Mouse (Mus musculus) layer of hippocampus, adult 8-10 months (tissue): ENCODE results near the gene Ltbp2. TPM values are rescaled to one million over a fixed set of nuclear protein-coding genes. Genes with fewer than 3 reads are reported as not detected.

Experiments used
- DNase-seq, 2 experiments: peaks; one replicate each; pipeline ENCODE4 v3.0.0; 2022; ENCODE audit warnings: low spot score in 2 of 2
- total RNA-seq, 4 experiments: library from RNA; stranded (reverse); gene quantifications; 2 replicates each; pipeline ENCODE4 v1.2.4; 2022

Gene Ltbp2
- total RNA-seq, 4 experiments from 2014 or later: 0.20 to 0.33 (median 0.25) TPM; not detected in 1

GRCm38 (mm10) chr12:84840734-84841133 is 35.6 kb downstream of the Ltbp2 start:
- DNase-seq: no peak

- DNase-seq: no peak
Observed at GRCm38 (mm10) chr12:84839965-84840364, 36.4 kb downstream of the Ltbp2 start.

- DNase-seq: no peak
Observed at GRCm38 (mm10) chr12:84835626-84836025, 40.7 kb downstream of the Ltbp2 start.

- no peak for DNase-seq
Observed at GRCm38 (mm10) chr12:84834773-84835172, 41.6 kb downstream of the Ltbp2 start.

- DNase-seq: no peak
Observed at GRCm38 (mm10) chr12:84831648-84832047, 44.7 kb downstream of the Ltbp2 start.

GRCm38 (mm10) chr12:84831141-84831540 is 45.2 kb downstream of the Ltbp2 start:
- DNase-seq: no peak

DNA sequence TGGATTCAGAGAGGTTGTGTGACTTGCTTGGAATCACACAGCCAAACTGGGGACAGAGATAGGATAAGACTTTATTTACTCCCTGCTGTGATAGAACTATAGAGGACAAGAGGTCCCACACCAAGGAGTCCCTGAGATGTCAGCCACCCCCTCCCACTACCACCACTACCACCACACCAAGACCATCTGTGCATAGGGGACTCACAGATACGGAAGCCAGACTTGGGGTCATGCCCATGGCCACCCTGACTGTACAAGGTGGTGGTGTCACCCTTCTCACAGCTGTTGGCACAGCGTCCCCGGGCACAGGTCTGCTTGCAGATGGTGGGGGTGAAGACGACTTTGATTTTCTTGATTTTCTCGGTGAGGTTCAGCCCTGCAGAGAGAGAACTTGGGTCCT is 45.9 kb downstream of the Ltbp2 start:
- DNase-seq: no peak

DNA sequence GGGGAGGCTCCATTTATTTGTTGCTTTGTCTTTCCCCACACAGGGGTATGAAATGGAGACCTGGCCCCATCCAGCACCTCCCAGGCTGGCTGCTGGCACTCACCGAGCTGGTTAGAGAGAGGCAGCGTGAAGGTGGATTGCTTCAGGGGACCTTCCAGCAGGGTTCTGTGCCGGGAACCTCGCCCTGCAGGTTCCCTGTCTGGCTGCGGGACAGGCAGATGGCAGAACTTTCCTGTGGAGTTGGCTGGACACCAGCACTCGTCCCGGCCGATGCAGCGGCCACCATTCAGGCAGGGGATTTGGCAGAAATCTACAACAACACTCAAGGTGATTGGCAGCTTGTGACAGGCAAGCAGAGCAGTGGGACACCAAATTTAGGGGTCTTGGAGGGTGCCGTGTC is 46.4 kb downstream of the Ltbp2 start:
- no peak for DNase-seq

DNA sequence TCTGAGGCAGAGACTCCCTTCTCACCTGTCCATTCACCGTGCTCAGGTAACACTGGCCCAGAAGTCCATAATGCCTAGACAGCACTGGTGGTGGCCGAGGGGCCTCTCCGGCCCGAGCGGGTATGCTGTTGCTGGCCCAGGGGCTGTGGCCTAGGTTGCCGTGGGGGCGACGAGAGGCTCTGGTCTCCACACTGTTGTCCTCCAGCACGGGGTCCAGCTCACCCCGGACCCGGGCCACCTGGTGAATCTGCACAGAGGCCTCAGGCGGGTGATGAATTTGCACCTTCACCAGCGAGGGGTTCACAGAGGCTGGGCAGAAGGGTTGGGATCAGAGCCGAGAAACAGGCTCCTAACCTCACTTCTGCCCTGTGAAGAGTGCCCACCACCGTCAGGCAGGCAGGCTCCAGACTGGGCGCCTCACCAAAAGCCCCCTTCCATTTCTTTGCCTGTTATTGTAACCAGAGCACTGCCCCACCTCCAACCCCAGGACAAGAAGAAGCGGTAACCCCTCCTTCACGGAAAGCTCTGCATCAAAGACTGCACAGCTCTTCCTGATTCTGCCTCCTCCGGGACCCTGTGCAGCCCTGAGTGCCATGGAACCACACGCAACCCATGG is 47.1 kb downstream of the Ltbp2 start:
- no peak for DNase-seq

DNA sequence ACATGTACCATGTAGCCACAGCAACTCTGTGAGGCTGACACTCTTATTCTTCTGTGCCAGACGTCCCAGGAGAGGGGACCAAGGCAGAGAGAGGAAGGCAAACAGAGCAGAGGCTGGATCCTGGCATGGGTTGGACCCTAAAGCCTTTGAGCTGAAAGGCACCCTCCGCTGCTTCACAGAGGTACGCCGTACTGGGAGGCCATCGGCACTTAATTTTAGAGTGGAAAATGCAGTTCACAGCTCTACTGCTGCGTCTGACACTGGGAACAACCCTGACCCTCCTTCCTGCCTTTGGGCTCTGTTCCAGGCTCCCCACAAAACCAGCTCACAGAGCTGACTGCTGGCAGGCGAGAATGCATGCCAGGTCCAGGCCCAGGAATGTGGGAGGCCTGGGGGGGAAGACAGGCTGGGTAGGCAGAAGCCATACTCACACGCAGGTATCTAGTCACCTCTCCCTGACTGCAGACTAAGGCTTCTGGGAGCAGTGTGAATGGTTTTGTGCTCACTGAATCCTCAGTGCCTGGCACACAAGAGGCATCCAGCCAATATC is 48.9 kb downstream of the Ltbp2 start:
- DNase-seq: no peak

GRCm38 (mm10) chr12:84824203-84824602 is 52.1 kb downstream of the Ltbp2 start:
- DNase-seq: no peak

- DNase-seq: no peak
Observed at GRCm38 (mm10) chr12:84823601-84824000, 52.7 kb downstream of the Ltbp2 start.

DNA sequence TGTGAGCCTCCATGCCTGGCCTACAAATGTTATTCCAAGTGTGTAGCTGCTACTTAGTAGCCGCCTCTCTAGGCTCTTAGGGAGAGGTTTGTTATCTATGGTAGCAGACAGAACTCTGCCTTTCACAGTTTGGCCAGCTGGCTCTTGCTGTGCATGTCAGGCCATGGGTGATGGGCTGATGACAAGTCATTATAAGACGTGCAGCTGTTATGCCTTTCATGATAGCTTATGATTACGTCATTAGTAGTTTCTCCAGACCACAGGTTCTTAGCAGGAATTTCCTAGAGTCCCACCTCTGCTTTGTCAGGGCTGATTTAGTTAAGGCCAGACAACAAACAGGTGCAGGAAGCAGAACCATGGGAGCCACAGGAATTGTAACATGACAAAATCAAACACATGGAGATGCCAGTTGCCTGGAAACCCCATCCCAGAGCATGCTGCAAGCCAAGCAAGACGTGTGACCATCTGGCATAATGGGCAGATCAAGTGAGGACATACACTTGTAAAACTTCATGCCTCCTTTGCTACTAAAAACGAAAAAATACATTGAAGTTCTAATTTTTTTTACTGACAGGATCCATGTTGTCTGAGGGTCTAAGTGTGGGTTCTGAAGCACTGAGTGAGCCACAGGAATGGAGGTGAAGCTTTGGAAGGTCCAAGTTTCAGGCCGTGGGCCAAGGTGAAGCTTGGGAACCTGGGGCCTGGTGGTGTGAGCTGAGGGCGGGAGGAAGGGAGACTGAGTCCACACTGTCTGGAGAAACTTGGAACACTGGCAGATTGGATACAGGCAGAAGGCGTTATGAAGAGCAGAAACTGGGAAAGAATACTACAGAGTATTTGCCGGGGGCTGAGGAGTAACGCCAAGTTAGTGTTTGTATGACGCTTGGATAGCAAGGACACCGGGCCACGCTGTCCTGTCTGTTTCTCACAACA is 56.8 kb downstream of the Ltbp2 start:
- DNase-seq: peak; percentile 57 to 63

GRCm38 (mm10) chr12:84818496-84818895 is 57.8 kb downstream of the Ltbp2 start:
- DNase-seq: no peak

GRCm38 (mm10) chr12:84814663-84815325 is 61.5 kb downstream of the Ltbp2 start:
- no peak for DNase-seq

DNA sequence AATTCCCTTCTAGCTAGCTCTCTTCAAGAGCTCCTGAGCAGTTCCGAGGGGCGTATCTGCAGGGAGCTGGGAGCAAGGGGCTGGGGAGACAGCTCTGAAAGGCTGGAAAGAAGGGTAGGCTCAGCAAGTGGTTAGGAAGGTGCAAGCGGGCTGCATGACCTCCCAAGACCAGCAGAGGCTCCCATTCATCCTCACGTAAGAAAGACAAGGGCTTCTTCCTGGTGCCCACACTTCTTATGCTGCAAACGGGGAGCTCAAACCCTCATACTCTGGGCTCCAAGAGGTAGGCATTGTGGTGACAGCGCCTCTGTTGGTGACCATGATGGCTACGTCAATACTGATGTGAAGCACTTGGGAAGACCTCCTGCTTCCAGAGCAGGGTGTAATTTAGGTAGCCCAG is 62.6 kb downstream of the Ltbp2 start:
- no peak for DNase-seq

DNA sequence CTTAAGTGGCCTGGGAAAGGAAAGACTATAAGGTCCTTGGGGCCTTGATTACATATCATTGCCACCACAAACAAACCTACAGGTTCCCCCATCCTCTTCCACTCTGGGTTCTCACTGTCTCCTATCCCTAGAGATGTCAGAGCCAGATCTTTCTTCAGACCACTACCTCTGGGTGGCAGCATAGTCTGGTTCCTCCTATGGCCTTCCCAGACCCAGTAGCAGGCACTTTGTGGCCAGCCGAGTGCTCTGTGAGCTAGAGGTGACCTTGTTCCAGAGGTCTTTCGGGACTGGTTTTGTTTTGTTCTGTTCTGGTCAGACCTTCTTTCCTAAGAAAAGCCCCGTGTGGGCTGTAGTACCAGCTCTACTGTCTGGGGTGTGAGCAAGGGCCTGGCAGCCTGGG is 64.3 kb downstream of the Ltbp2 start:
- no peak for DNase-seq

DNA sequence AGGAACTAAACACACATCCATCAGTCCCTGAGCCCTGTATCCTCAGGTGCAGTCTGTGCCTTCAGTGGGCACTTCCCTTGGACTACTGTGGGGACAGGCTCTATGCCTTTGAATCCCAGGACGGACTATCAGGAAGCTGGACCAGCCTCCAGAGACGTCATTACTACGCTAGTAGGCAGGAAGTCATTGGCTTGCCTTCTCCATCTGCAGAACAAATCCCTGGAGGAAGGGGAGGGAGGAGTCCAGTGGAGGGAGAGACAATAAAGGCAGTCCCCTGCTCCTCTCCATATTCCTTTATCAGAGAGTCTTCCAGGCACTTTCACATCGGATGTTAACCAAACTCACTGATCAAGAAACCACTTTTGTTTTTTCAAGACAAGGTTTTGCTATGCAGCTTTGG is 64.8 kb downstream of the Ltbp2 start:
- DNase-seq: no peak

GRCm38 (mm10) chr12:84810810-84811209 is 65.5 kb downstream of the Ltbp2 start:
- DNase-seq: no peak

DNA sequence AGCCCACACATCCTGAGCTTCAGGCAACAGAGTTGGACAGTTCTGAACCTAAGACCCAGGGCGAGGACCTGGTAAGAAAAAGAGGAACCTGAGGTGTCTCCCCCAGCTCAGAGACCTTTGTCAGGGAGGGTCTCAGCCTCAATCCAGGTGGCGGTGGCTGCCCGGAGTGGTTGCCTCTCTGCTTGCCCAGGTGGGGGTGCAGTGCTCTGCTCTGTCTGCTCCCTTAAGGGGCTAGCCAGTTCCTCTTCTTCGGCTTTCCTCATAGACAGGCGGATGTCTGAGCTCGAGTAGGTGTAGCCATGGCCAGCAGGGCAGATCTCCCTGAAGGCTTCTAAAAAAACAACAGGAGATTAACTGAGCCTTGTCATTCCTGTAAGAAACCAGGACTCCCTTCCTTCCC is 67.3 kb downstream of the Ltbp2 start:
- DNase-seq: no peak

- DNase-seq: no peak
Observed at GRCm38 (mm10) chr12:84807351-84807750, 69.0 kb downstream of the Ltbp2 start.

GRCm38 (mm10) chr12:84806726-84807125 is 69.6 kb downstream of the Ltbp2 start:
- DNase-seq: no peak
